Mouse (Mus musculus) ES-E14 (cell line): ENCODE measurements at regions not wholly inside any gene's neighbourhood (a gene's known extent, or its start where the extent isn't known, plus 50 kb on each side); places are given as distances from the start of the nearest gene placed in this dataset.

ENCODE experiments used
- CHD2 ChIP-seq: IDR thresholded peaks from 2 replicates; pipeline ENCODE4 v1.6.1; 2014; ENCODE audit warnings: mild to moderate bottlenecking, low read depth, low read length, inconsistent platforms
- HCFC1 ChIP-seq: IDR thresholded peaks from 2 replicates; pipeline ENCODE4 v1.6.1; 2012; ENCODE audit warnings: low read length, inconsistent platforms, borderline replicate concordance; ENCODE audit not compliant: insufficient read depth
- ZNF384 ChIP-seq: IDR thresholded peaks from 2 replicates; pipeline ENCODE4 v1.6.1; 2012; ENCODE audit warnings: low read depth, low read length, inconsistent platforms

GRCm38 (mm10) chr2:47263690-47264089 lies 1550.2 kb upstream of the Acvr2a start:
- no peak for TF ChIP-seq CHD2
- TF ChIP-seq ZNF384 = no peak
- no peak for TF ChIP-seq HCFC1
